Mouse (Mus musculus) stomach, postnatal 0 days (tissue): ENCODE results near the gene Rhbdd1.
A peak's percentile ranks its signal among the peaks of the same experiment; 100 is the strongest.

Experiments
- CTCF ChIP-seq: IDR thresholded peaks from 2 replicates; pipeline ENCODE4 v1.5.1; 2016; ENCODE audit warnings: antibody characterized with exemption, low read depth, mild to moderate bottlenecking, moderate library complexity
- EP300 ChIP-seq: optimal IDR thresholded peaks from 2 replicates; pipeline ENCODE3; 2016; ENCODE audit warnings: antibody characterized with exemption

DNA sequence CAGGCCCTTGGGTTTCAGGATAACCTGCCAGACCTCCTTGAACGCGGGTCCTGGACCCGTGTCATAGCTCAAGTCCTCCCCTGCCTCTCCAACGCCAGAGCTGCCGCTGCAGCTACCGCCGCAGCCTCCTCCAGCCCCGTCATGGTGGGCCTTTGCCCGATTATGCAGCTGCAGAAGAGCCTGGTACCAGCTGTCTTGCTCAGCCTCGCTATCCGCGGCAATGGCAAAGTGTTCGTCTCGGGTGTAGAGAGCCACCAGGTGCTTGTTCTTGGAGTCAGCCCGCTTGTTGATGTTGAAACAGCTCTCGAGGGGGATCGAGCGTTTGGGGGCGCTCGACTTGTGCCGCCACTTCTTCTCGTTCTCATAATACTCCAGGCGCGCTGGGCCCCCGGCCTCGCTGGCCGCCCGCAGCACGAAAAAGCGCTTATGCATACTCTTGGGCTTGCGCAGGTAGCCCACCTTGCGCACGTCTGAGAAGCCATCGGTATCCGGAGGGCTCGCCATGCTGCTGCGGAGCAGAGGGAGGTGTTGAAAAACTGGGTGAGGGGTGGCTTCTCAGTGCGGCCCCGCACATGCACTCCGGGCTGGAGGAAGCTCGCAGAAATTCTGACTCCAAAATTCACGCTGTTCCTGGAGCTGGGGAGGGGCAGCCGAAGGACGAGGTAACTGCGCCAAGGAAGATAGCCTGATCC, 26.1 kb upstream of the Rhbdd1 start:
- TF ChIP-seq CTCF (peak; percentile 52), EP300 (no peak)
